Comparison of ENCODE assay signal across 21 mouse cellular contexts in genomic region chr14:99349606-99350005, GRCm38 (mm10). TPM values are rescaled to one million over a fixed set of nuclear protein-coding genes. Genes with fewer than 3 reads are reported as not detected.
DNase-seq lines count a peak whose midpoint lies in the region; ATAC-seq and TF ChIP-seq lines count a peak whose summit lies in the region.
"Had no signal": no experiment of that assay in that cellular context is flagged by ENCODE, and none has a peak within 500 bp of the region (broad histone marks: within the 10 kb centered on the region; RNA-seq: fewer than 3 reads in every experiment).

No protein-coding gene starts in this region.

- H3K4me3 ChIP-seq in midbrain, embryonic 11.5 days (ENCODE audit: low read depth, low read length): no peak overlapping the region
- H3K4me3 ChIP-seq in midbrain, embryonic 15.5 days: no peak overlapping the region
- no peak overlapping the region for H3K4me3 ChIP-seq in ES-Bruce4 (ENCODE audit: low read depth, low read length)
- no peak overlapping the region for H3K4me3 ChIP-seq in ES-E14 (ENCODE audit: insufficient read depth in 1 of 2, low read depth in 1 of 2, low read length in 2 of 2, poor library complexity in 1 of 2, severe bottlenecking in 1 of 2)
- no peak overlapping the region for H3K4me3 ChIP-seq in hindbrain, embryonic 11.5 days (ENCODE audit: low read depth, low read length)
- H3K4me3 ChIP-seq: embryonic facial prominence, embryonic 10.5 days; embryonic facial prominence, embryonic 12.5 days; forebrain, embryonic 13.5 days; forebrain, embryonic 15.5 days had no signal

- TF ChIP-seq POLR2A in ES-Bruce4 (IDR thresholded peaks at IDR 0.05; ENCODE audit: insufficient read depth, low read length): no peak

- WGBS in midbrain, embryonic 11.5 days: 73% methylated on average over 6 of the region's 6 CpGs
- WGBS in midbrain, embryonic 15.5 days: 68% methylated on average over 6 of the region's 6 CpGs
- 78% methylated on average over 6 of the region's 6 CpGs for WGBS in hindbrain, embryonic 11.5 days

- no peaks in the 10 kb centered on the region for H3K9me3 ChIP-seq in midbrain, embryonic 11.5 days (ENCODE audit: control insufficient read depth, low read length)
- no peaks in the 10 kb centered on the region for H3K9me3 ChIP-seq in midbrain, embryonic 15.5 days
- H3K9me3 ChIP-seq in ES-Bruce4 (replicated peaks; ENCODE audit: control insufficient read depth, insufficient read depth, low read length, poor library complexity, severe bottlenecking): no peaks in the 10 kb centered on the region
- H3K9me3 ChIP-seq in ES-E14 (ENCODE audit: control insufficient read depth, insufficient read depth, low read depth, low read length): no peaks in the 10 kb centered on the region
- no peaks in the 10 kb centered on the region for H3K9me3 ChIP-seq in hindbrain, embryonic 11.5 days (ENCODE audit: control insufficient read depth, low read length)
- H3K9me3 ChIP-seq: embryonic facial prominence, embryonic 10.5 days; embryonic facial prominence, embryonic 12.5 days; forebrain, embryonic 13.5 days; forebrain, embryonic 15.5 days had no signal

- TF ChIP-seq EP300 in ES-Bruce4 (IDR thresholded peaks at IDR 0.05; ENCODE audit: insufficient read depth, low read depth, low read length): no peak

- no peak overlapping the region for H3K27ac ChIP-seq in midbrain, embryonic 11.5 days (ENCODE audit: low read depth, low read length)
- no peak overlapping the region for H3K27ac ChIP-seq in midbrain, embryonic 15.5 days
- H3K27ac ChIP-seq in ES-Bruce4 (ENCODE audit: insufficient read depth, low read length) (peak overlapping the region; percentile 98), ES-E14 (ENCODE audit: insufficient read depth, low read depth, low read length, poor library complexity, severe bottlenecking) (peak overlapping the region; percentile 77; the same call in 1 of the 2 replicates)
- no peak overlapping the region for H3K27ac ChIP-seq in hindbrain, embryonic 11.5 days (ENCODE audit: low read depth, low read length)
- H3K27ac ChIP-seq: embryonic facial prominence, embryonic 10.5 days; embryonic facial prominence, embryonic 12.5 days; forebrain, embryonic 13.5 days; forebrain, embryonic 15.5 days had no signal

- peak; percentile 82 for DNase-seq in midbrain, embryonic 11.5 days (ENCODE audit: low spot score, missing footprints)
- no peak for DNase-seq in ES-E14 (ENCODE audit: low read depth, low spot score)
- peak; percentile 73 for DNase-seq in ZHBTc4 (ENCODE audit: low read depth, low spot score)
- DNase-seq in layer of hippocampus, adult 11-12 months (ENCODE audit: low spot score): no peak
- DNase-seq in hindbrain, embryonic 11.5 days (ENCODE audit: low spot score): no peak
- DNase-seq: adrenal gland, adult 8-10 months; adrenal gland, postnatal 14 days; adrenal gland, postnatal 36 days; cerebellum, adult 11-12 months; cerebellum, adult 2 months; cerebellum, adult 9-10 months; cerebellum, postnatal 10 days; cerebellum, postnatal 25 days; forebrain, postnatal 0 days had no signal

- H3K36me3 ChIP-seq in midbrain, embryonic 11.5 days (ENCODE audit: control insufficient read depth, insufficient read depth, low read length): no peaks in the 10 kb centered on the region
- no peaks in the 10 kb centered on the region for H3K36me3 ChIP-seq in midbrain, embryonic 15.5 days (replicated peaks)
- H3K36me3 ChIP-seq in ES-Bruce4 (ENCODE audit: control insufficient read depth, insufficient read depth, low read length, poor library complexity, severe bottlenecking): no peaks in the 10 kb centered on the region
- H3K36me3 ChIP-seq in ES-E14 (ENCODE audit: control insufficient read depth, insufficient read depth, low read length, poor library complexity, severe bottlenecking): peaks cover 1% of the 10 kb centered on the region; the same call in 1 of the 2 replicates
- H3K36me3 ChIP-seq in hindbrain, embryonic 11.5 days (ENCODE audit: control insufficient read depth, insufficient read depth, low read length): no peaks in the 10 kb centered on the region
- H3K36me3 ChIP-seq: embryonic facial prominence, embryonic 10.5 days; embryonic facial prominence, embryonic 12.5 days; forebrain, embryonic 15.5 days had no signal

- H3K27me3 ChIP-seq in midbrain, embryonic 11.5 days (ENCODE audit: control insufficient read depth, insufficient read depth, low read length): no peaks in the 10 kb centered on the region
- H3K27me3 ChIP-seq in midbrain, embryonic 15.5 days (replicated peaks): no peaks in the 10 kb centered on the region
- H3K27me3 ChIP-seq in ES-Bruce4 (ENCODE audit: control insufficient read depth, insufficient read depth, low read length, poor library complexity, severe bottlenecking): no peaks in the 10 kb centered on the region
- H3K27me3 ChIP-seq in hindbrain, embryonic 11.5 days (ENCODE audit: control insufficient read depth, insufficient read depth, low read length): no peaks in the 10 kb centered on the region
- H3K27me3 ChIP-seq: embryonic facial prominence, embryonic 12.5 days; forebrain, embryonic 13.5 days; forebrain, embryonic 15.5 days had no signal

- in situ Hi-C loops in ES-E14 (cut with MboI; ENCODE audit: low sequenced_read_pairs in 2 of 2, unreplicated experiment in 2 of 2): no loop called here

- ATAC-seq in midbrain, embryonic 11.5 days (ENCODE audit: low FRiP score): no peak
- no peak for ATAC-seq in midbrain, embryonic 15.5 days (replicated peaks)
- ATAC-seq in activated CD4-positive, CD25-positive, alpha-beta regulatory T cell, adult 4 months: no peak
- ATAC-seq in hindbrain, embryonic 11.5 days (ENCODE audit: low FRiP score): no peak
- ATAC-seq: forebrain, embryonic 13.5 days; forebrain, embryonic 15.5 days; forebrain, postnatal 0 days had no signal

- peaks cover 4% of the 10 kb centered on the region for H3K4me1 ChIP-seq in midbrain, embryonic 11.5 days (ENCODE audit: control insufficient read depth, insufficient read depth, low read length)
- 0 out of 2 replicates have a peak, but pooled peaks cover 7% of the 10 kb centered on the region for H3K4me1 ChIP-seq in midbrain, embryonic 15.5 days
- H3K4me1 ChIP-seq in ES-Bruce4 (ENCODE audit: control insufficient read depth, insufficient read depth, low read length) (peaks cover 8% of the 10 kb centered on the region), ES-E14 (ENCODE audit: control insufficient read depth in 2 of 2, insufficient read depth in 2 of 2, low read length in 2 of 2, poor library complexity in 1 of 2) (peaks cover 9 to 13% of the 10 kb centered on the region in 2 experiments)
- H3K4me1 ChIP-seq in hindbrain, embryonic 11.5 days (replicated peaks; ENCODE audit: control insufficient read depth, insufficient read depth, low read length): no peaks in the 10 kb centered on the region

- no peak overlapping the region for H3K4me2 ChIP-seq in midbrain, embryonic 11.5 days
- H3K4me2 ChIP-seq in midbrain, embryonic 15.5 days: no peak overlapping the region
- no peak overlapping the region for H3K4me2 ChIP-seq in hindbrain, embryonic 11.5 days (replicated peaks; ENCODE audit: low read depth, low read length)
- H3K4me2 ChIP-seq: embryonic facial prominence, embryonic 12.5 days; forebrain, embryonic 13.5 days; forebrain, embryonic 15.5 days had no signal

- peak; percentile 3 for TF ChIP-seq CTCF in ES-Bruce4 (IDR thresholded peaks at IDR 0.05; ENCODE audit: low read depth, low read length)

- H3K9ac ChIP-seq in midbrain, embryonic 11.5 days (ENCODE audit: low read length): no peak overlapping the region
- no peak overlapping the region for H3K9ac ChIP-seq in midbrain, embryonic 15.5 days
- H3K9ac ChIP-seq in ES-Bruce4 (ENCODE audit: low read depth, poor library complexity, severe bottlenecking) (peak overlapping the region; percentile 63), ES-E14 (ENCODE audit: insufficient read depth, low read depth, low read length, poor library complexity, severe bottlenecking) (no peak overlapping the region; the same call in 1 of the 2 replicates)
- H3K9ac ChIP-seq in hindbrain, embryonic 11.5 days (ENCODE audit: low read depth, low read length): no peak overlapping the region
- H3K9ac ChIP-seq: embryonic facial prominence, embryonic 12.5 days; forebrain, embryonic 13.5 days; forebrain, embryonic 15.5 days; forebrain, postnatal 0 days had no signal

TF ChIP-seq in ES-E14, 5 proteins besides CTCF, POLR2A, EP300 and RAD21:
- TF ChIP-seq ZC3H11A (IDR thresholded peaks at IDR 0.05; ENCODE audit: borderline replicate concordance, low read depth, low read length) (no peak), HCFC1 (IDR thresholded peaks at IDR 0.05; ENCODE audit: borderline replicate concordance, insufficient read depth, low read length) (no peak), ZNF384 (IDR thresholded peaks at IDR 0.05; ENCODE audit: low read depth, low read length) (no peak), MAFK (IDR thresholded peaks at IDR 0.05; ENCODE audit: insufficient read depth, low read depth, low read length) (no peak), CHD2 (IDR thresholded peaks at IDR 0.05; ENCODE audit: low read depth, low read length) (no peak)

RNA-seq across cellular contexts. Expression of gene Klf5, which starts 51.1 kb away (rescaled TPM):
- polyA plus RNA-seq in midbrain, embryonic 11.5 days (2014; fragmentation: Nextera tagmentation; extraction: Ambion mirVana): 2.9 and 3.4 TPM in 2 replicates
- 4.4 and 5.1 TPM in 2 replicates for polyA plus RNA-seq in midbrain, embryonic 15.5 days (2015; fragmentation: Nextera tagmentation; extraction: Ambion mirVana)
- 122 and 125 TPM in 2 replicates for polyA plus RNA-seq in ES-Bruce4 (2011; ENCODE audit: insufficient read depth, insufficient read length, low read depth, missing spikeins)
- total RNA-seq in ES-E14 (2012; rRNA removed): 23.2 and 34.7 TPM in 2 replicates
- polyA plus RNA-seq in activated CD4-positive, CD25-positive, alpha-beta regulatory T cell, adult 4 months (2017; shearing (Covaris generic)): not detected
- 2.2 and 2.7 TPM in 2 replicates for polyA plus RNA-seq in hindbrain, embryonic 11.5 days (2014; fragmentation: Nextera tagmentation; extraction: Ambion mirVana)

Comparison
In these comparisons a context has a peak if more than half of its experiments do, and no peak if none do; other contexts are left out.
1. DNase-seq: peak in midbrain, embryonic 11.5 days (single experiment) and ZHBTc4 (single experiment); none in ES-E14 (single experiment), layer of hippocampus, adult 11-12 months (single experiment) and hindbrain, embryonic 11.5 days (single experiment).
2. H3K27ac ChIP-seq: peak in ES-Bruce4 (single experiment) and ES-E14 (single experiment); none in midbrain, embryonic 11.5 days (single experiment), midbrain, embryonic 15.5 days (single experiment) and hindbrain, embryonic 11.5 days (single experiment).
3. RNA of gene Klf5, which starts 51.1 kb away (polyA plus RNA-seq): 122 to 125 TPM in ES-Bruce4; 4.4 to 5.1 TPM in midbrain, embryonic 15.5 days, 2.9 to 3.4 TPM in midbrain, embryonic 11.5 days, 2.2 to 2.7 TPM in hindbrain, embryonic 11.5 days and not detected in activated CD4-positive, CD25-positive, alpha-beta regulatory T cell, adult 4 months; every median in the first group is over 10 times any median in the second.